Mouse (Mus musculus) heart, postnatal 0 days (tissue): Measurements from ENCODE around the gene Usp44.

Experiments
- CTCF ChIP-seq: IDR thresholded peaks from 2 replicates; pipeline ENCODE4 v1.5.1; 2016; ENCODE audit warnings: antibody characterized with exemption, control low read depth, low read depth
- EP300 ChIP-seq: IDR thresholded peaks from 2 replicates; pipeline ENCODE4 v1.6.1; 2016; ENCODE audit warnings: antibody characterized with exemption, low read depth

- TF ChIP-seq CTCF (no peak), EP300 (no peak)
Measured at GRCm38 (mm10) chr10:93889976-93890375, 58.6 kb downstream of the Usp44 start.
